Mouse (Mus musculus) urinary bladder, postnatal 36 days (tissue): ENCODE results near the gene Gm9195.
A peak's percentile ranks its signal among the peaks of the same experiment; 100 is the strongest.

Experiments used
- DNase-seq, 2 experiments: peaks; one replicate each; pipeline ENCODE4 v3.0.0; 2022; ENCODE audit warnings: low spot score in 2 of 2, mixed read lengths in 1 of 2

The Gm9195 gene

DNA sequence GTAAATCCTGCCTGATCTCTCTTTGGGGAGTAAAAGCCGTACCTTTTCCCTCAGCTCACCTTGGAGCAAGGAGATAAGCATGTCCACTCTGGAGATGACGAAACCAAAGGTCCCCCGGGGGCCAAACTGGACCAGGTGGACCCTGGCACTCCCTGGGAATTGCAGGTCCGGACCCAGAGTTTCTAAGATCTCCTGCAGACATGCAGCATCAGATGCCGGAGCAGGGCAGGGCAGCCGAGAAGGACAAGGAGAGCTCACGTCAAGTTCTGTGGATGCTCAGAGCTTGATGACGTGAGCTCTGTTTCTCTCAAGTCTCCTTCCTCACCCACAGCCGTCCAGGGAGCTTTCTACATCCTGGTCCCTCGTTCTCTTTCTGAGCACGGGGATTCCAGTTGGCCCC lies 48.7 kb downstream of the Gm9195 start:
- no peak for DNase-seq

DNA sequence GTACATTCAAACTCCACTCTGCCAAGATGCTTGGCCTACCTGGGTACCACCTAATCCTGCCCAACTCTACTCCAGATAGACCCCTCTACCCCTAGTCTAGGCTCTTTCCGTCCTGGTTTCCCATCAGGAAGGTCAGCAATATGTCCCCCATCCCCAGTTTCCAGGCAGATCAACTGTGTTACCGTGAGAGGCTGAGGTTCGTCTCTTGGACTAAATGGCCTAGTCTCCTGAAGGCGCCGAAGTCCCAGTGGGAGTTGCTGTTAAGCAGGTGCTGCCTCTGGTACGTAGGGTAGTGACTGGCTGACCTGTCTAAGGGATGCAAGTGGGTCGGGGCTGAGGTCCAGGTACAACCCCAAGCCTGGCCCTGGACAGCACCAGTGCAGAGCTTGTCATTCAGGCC lies 50.7 kb downstream of the Gm9195 start:
- DNase-seq, result no peak

DNA sequence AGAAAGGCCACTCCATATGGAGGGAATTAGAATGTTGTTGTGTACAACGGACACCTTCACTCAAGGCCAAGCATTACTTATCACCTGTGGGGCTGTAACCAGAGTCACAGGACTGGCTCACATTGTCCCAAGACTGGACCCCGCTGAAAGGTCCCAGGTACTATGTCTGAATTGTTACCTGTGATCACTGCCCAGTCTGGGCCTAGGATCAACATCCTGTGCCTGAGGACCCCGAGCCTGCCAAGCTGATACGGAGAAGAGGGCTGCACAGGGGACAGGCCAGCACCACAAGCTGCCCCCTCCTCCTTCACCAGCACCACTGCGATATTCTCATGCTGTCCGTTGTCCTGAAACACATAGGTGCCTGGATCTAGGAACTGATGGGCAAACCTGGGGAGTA lies 51.2 kb downstream of the Gm9195 start:
- DNase-seq, result no peak

DNA sequence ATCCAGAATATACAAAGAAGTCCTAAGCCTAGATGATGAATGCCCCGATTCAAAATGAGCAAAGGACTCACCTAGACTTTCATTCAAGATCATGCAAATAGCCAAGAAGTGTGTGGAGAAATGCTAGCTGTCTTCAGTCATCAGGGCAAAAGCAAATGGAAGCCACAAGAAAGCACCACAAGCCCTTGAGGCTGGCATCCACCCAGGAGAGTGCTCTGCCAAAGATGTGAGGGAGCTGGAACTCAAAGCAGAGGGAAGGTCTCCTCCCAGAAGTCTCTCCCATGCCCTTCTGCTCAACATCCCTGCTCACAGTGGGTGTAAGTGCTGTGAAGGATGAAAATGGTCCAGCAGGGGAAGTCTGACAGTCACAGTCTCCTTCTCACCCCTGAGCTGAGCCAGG lies 52.7 kb downstream of the Gm9195 start:
- DNase-seq, result no peak

DNA sequence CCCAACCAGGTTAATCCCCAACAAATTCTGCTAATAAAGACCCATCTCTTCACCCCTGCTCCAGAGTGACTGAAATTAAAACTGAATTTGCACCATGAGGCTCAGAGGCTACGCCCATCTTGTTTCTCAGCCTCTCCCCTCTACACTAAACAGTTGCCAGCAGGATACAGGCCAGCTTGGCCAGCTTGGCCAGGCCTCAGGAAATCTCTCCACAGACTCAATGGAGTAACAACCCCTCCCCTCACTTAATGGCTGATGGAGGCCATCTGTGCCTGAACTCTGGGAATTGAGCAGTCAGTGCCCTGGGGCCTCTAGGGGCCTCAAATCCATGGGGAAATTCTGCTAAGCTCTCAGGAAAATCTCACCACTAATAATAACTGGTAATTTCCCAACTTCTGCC lies 101.9 kb downstream of the Gm9195 start:
- peak; percentile 58 to 81 for DNase-seq

DNA sequence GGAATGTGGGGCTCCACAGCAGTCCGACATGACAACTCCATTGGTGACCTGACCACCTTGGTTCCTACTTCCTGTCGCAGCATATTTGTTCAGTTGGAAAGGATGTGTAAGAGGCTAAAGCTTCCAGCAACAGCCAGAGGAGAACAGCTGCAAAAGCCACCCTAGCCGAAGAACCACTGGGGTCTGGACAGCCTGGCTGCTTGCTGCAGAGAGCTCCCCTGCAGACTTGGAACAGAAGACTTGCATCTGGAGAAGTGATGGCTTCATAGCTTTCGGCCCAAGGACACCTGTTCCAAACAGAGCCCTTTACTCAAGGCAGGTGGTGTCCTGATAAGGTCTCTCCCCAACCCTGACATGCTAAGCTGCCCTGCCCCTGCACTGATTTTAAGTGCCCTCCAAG lies 102.3 kb downstream of the Gm9195 start:
- no peak for DNase-seq

DNA sequence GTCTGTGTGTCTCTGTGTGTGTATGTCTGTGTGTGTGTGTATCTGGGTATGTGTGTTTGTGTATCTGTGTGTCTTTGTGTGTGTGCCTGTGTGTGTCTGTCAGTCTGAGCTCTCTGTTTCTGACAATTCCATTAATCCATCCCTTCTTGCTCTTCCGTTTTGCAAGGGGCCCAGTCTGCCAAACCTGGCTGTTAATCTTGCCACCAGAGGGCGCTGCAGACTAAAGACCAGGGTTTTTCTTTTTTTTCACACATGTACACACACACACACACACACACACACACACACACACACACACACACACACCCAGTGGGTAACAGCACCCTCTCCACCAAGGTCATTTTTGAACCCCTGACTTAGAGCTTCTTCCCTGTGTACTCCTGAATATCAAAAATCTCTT lies 114.4 kb downstream of the Gm9195 start:
- peak in 1 of 2 experiments; percentile 28 for DNase-seq
